Mouse (Mus musculus): ENCODE measurements around the gene Syngr4.
"Not testable (repeated sequence)": the region's sequence is repeated elsewhere in the genome, so short reads cannot be mapped to it uniquely, and the experiment has no call there.

The Syngr4 gene

DNA sequence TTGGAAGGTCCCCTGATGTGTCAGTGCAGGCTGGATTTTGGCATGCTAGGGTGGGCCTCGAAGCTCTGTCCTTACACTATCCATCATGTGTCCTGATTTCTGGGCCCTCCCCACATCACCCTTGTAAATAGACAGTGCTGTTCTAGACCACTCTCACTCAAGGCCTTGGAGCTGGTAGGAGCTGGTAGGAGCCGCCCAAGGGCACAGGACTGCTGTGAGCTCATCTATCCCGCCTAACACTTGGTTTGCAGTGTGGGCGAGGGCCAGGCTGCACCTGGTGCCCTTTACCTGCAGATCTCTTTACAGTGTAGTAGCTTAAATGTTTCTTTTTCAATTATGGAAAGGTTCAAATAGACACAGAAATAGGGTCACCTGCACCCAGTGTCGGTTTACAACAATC is 18.5 kb upstream of the Syngr4 start:
- DNase-seq (ENCODE audit: low spot score), result no peak

DNA sequence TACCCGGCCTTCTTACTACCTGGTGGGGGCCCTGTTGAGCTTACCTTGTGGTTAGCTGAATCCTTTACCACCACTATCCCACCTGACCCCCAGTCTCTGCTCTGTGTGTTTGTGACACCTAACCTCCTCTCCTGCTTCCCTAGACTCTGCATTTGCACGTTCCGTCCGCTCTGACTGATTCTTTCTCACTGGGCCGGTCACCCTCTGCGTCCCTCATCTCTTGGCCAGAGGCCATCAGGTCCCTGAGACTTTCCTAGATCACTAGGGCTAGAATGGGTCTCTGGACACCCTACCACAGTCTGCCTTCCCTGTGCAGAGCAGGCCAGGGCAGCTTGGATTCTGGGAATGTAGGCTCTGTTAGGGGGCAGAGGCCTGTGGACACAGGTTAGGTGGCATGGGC is 17.6 kb upstream of the Syngr4 start:
- no peak for DNase-seq (ENCODE audit: low spot score)

DNA sequence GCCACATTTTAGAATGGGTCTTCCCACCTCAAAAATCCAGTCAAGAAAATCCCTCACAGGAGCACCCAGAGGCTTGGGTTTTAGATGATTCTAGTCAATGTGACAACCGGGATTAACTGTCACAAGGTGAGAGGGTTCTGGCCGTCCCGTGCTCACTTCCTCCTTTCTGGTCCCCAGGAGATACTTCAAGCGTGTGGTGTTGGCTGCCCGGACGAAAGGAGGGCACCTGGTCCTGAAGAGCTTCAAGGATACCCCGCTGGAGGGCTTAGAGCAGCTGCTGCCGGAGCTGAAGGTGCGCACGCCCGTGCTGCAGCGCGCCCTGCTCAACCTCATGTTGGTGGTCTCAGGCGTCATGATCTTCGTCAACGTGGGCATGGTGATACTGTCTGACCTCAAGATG is 12.6 kb upstream of the Syngr4 start:
- DNase-seq (ENCODE audit: low spot score), result no peak

DNA sequence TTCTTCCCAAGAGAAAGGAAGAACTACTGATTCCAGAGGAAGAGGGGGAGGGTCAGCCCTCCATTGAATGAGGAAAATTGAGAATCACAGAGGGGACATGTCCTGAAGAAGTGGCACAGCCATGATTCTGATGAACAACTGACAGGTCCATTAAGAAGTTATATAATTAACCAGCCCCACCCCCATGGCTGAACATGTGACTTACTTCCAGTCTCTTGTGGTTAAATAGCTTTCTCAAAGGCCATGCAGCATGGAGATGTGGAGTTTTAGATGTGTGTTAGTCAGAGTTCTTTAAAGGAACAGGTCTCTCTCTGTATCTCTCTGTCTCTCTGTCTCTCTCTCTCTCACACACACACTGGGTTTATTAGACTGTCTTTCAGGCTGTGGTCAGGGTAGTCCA is 11.9 kb upstream of the Syngr4 start:
- no peak for DNase-seq (ENCODE audit: low spot score)

GRCm38 (mm10) chr7:45906622-45907021 is 10.1 kb upstream of the Syngr4 start:
- DNase-seq (ENCODE audit: low spot score), result no peak

GRCm38 (mm10) chr7:45902481-45903002 is 6.0 kb upstream of the Syngr4 start:
- DNase-seq (ENCODE audit: low spot score), result no peak

DNA sequence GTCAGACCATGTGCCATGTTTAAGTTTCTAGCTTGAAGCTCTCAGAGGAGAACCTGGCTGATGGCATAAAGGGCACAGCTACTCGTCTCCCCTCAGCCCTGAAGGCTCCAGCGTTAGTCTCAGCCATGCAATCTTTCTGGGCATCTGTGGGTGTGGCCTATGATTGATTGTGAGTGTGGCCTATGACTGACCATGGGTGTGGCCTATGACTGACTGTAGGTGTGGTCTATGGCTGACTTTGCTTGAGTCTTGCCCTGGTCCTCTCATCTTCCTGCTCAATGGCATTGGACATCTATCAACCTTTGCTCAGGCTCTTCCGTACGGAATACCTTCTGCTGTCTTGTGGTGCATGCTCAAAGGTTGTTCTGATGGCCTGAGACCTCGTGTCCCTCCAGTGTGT is 5.0 kb upstream of the Syngr4 start:
- DNase-seq (ENCODE audit: low spot score), result no peak

DNA sequence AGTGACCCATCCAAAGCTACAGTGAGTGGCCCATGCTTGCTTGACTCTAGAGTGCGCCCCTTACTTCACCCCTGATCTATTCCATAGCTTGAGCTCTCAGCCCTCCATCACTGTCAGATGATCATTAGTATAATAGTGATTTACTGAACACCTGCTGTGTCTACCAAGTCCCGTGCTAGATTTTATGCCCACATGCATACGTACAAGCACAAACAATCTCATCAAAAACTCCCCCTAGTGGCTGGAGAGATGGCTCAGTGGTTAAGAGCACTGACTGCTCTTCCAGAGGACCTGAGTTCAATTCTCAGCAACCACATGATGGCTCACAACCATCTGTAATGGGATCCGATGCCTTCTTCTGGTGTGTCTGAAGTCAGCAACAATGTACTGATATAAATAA is 1.6 kb upstream of the Syngr4 start:
- peak; percentile 28 for DNase-seq (ENCODE audit: low spot score)

GRCm38 (mm10) chr7:45897258-45897757 is 794 bp upstream of the Syngr4 start:
- peak; percentile 62 for DNase-seq (ENCODE audit: low spot score)

DNA sequence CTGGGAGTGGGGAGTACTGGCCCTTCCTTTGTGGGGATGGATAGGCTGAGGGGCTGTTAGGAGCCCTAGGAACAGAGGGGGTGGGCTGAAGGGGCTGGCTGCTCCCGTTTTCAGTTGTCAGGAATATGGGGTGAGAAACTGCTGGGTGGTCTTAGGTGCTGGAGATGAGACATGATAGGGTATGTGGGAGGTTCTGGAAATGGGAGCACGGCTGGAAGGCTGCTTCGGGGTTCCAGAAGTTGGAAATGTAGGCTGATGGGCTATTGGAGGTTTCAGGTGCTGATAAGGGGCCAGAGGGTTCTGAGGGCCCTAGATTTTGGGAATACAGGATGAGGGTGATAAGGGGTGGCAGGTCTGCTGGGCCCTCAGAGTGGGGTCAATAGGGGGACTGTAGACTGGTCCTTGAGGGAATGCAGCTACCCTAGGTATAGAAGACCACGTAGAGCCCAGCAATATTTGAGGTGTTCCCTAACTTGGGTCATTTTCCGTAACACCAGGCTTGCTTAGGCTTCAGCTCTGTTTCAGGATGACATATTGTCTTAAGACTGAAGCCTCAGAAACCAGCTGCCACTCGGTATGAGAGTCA is 490 bp downstream of the Syngr4 start:
- DNase-seq (ENCODE audit: low spot score), result no peak

DNA sequence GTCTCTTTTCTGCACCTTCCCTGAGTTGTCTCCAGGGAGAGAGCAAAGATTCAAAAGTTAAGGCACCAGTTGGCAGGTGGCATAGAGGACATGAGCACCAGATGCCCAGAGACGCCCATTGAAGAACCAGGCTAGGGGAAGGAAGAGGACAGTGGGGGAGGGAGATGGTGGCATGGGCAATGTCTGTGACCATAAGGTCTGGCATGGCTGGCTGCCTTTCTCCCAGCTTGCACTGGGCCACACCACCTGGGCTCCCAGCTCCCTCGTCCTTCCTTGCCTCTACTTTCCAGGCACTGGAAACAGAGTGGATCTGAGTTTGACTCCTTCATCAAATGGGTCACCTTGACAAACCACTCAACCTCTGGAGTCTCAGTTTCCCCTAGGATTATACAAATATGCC is 3.9 kb downstream of the Syngr4 start:
- no peak for DNase-seq (ENCODE audit: low spot score)

DNA sequence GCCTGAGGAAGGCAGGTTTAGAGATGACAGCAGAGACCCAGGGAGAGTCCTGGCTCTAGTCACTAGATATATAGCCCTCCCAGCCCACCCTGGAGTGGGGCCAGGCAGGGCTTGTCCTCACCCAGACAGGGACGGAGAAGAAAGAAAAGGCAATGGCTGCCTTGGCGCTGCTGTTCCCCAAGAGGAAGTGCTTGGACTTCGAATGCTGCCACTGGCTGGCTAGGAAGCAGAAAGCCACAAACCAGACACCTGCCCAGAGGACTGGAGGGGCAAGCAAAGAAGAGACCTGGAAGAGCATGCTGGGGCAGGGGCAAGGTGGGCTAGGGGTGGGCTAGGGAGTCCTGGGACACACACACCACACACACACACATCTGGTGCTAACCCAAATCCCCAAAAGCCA is 9.3 kb downstream of the Syngr4 start:
- no peak for DNase-seq (ENCODE audit: low spot score)

- no peak for DNase-seq (ENCODE audit: low spot score)
Measured at GRCm38 (mm10) chr7:45881011-45881410, 15.5 kb downstream of the Syngr4 start.

DNA sequence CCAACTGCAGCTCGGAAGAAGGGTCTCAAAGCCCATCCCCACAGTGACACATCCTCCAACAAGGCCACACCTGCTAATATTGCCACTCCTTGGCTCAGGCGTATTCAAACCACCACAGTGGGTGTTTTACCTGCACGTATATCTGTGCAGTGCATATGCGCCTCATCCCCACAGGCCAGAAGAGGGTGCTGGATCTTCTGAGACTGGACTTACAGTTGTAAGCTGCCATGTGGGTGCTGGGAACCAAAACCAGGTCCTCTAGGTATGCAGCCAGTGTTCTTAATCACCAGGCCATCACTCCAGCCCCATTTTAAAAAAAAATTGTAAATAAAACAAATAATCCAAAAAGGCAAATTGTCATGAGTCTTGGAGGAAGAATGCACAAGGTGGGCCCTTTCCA is 16.0 kb downstream of the Syngr4 start:
- no peak for DNase-seq (ENCODE audit: low spot score)

- not testable (repeated sequence) for DNase-seq (ENCODE audit: low spot score)
Measured at GRCm38 (mm10) chr7:45878278-45878677, 18.2 kb downstream of the Syngr4 start, which contains the start of gene Grin2d. Grin2d (minus strand) TSS chr7:45878378.

DNA sequence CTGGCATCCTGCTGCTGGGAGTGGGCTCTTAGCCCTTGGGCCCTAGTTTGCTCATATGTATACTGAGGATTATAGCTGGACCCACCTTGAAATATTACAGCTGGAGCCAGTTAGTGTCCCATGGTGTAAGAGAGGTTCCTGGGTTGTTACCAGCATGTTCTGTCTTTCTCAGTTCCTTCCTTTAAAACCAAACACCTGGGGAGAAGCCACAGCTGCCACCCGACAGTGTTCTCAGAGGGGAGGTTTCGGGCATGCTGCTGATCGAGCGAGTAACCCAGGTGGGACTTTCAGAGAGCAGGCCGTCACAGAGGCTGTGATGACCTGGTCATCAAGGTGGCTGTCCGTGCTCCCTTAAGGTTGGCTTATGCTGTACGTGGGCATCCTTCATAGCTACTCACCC is 19.6 kb downstream of the Syngr4 start:
- DNase-seq (ENCODE audit: low spot score), result no peak

DNA sequence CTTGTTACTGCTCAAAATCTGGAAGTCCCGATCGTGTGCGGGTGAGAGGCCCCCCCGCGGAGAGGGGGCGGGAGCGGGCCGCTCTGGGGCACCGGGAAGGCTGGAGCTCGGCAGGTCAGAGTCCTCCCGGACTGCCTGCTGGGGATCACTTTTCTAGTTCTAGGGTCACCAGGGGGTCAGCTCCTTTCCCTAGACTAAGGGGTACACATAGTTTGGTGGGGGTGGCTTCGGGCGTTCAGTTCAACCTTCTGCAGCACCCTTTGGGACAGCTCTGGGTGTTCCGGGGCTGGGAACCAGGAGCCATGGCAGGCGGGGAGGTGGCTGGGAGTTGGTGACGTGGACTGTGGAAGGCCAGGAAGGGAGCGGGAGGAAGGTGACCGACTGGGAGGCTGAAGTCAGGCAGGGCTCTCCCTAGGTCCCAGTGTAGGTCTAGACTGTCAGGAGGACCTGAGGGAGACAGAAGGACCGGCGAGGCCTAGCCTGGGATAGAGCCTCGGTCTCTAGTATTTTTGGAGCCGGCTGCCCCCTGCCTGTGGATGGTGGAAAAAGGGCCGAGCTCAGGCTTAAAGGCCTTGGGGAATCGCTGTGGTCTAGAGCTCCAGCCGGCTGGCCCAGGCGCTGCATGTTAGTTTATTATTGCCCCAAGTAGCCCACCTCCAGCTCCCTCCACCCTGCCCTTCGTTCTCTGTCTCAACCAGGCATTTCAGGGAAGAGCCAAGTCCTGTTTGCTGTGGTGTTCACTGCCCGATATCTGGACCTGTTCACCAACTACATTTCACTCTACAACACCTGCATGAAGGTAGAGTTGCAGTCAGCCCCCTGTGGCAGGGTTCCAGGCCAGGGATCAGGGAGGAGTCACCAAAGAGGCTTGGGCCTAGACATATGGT is 23.2 kb downstream of the Syngr4 start:
- peak; percentile 44 for DNase-seq (ENCODE audit: low spot score)

GRCm38 (mm10) chr7:45872624-45873023 is 23.9 kb downstream of the Syngr4 start, which contains the start of gene Kdelr1:
Kdelr1 (plus strand) TSS chr7:45872772.
- DNase-seq (ENCODE audit: low spot score), result peak; percentile 92

GRCm38 (mm10) chr7:45870282-45871058 is 26.0 kb downstream of the Syngr4 start:
- DNase-seq (ENCODE audit: low spot score), result no peak

DNA sequence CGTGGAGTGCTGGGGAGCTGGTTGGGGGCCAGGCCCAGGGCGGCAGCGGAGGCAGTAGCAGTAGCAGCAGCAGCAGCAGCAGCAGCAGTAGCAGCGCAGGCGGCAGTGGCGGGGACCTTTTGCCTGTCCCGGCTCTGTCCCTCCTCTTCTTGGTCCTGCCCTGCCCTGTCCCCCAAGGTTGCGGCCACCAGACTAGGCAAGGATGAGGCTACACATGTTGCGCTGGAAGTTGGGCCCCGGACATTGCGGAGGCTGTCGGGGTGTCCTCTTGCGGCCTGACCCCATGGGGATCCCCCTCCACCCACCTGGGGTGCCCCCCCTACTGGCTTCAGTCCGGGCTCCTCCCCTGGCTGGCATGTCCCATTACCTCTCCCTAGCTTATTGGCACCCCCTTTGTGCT is 26.7 kb downstream of the Syngr4 start:
- no peak for DNase-seq (ENCODE audit: low spot score)

DNA sequence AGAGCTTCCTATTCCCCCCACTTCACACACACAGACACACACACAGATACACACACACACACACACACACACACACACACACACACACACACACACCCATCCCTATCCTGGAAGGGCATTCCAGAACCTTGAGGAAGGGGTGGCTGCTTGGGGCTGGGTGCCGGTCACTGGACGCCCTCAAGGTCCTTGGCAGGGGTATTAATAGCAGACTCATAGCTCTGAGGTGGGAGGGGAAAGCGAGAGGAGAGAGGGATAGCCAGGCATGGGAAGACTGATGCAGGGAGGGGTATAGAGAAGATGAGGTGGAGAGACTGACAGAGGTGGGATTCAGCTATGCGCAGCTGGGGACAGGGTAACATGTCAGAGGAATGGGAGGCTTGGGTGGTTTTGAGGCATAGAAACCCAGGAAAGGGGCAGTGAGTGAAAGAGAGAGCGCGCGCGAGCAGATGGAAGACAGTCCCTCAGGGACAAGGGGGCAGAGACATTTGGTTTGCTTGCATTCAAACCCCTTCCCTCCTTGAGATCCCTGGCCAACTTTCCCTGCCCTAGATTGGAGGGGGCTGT is 27.3 kb downstream of the Syngr4 start:
- no peak for DNase-seq (ENCODE audit: low spot score)

- DNase-seq (ENCODE audit: low spot score), result no peak
Measured at GRCm38 (mm10) chr7:45867871-45868270, 28.6 kb downstream of the Syngr4 start.
